Mouse (Mus musculus) forebrain, embryonic 14.5 days (tissue): ENCODE results near the gene Dcbld2. TPM values are rescaled to one million over a fixed set of nuclear protein-coding genes. Genes with fewer than 3 reads are reported as not detected.

Experiments
- ATAC-seq: fragments of 200-750 bp; cut with Nextera tagmentation; 2 replicates; pipeline ENCODE4 v1.8.0; 2017; ENCODE audit warnings: mild to moderate bottlenecking, moderate library complexity
- DNase-seq: peaks from one replicate; pipeline ENCODE4 v3.0.0-alpha.2; 2015; ENCODE audit warnings: low spot score
- H3K27ac ChIP-seq: fragments of 300-500 bp; sonication (generic); 2 replicates; pipeline ENCODE4 v1.5.1; 2014; ENCODE audit warnings: low read depth, mild to moderate bottlenecking, control low read depth, low read length, moderate library complexity
- H3K27me3 ChIP-seq: fragments of 300-500 bp; sonication (generic); replicated peaks from 2 replicates; pipeline ENCODE4 v1.6.1; 2014; ENCODE audit warnings: low read length, control low read depth, mixed read lengths; ENCODE audit not compliant: control insufficient read depth, insufficient read depth
- H3K36me3 ChIP-seq: fragments of 300-500 bp; sonication (generic); 2 replicates; pipeline ENCODE4 v1.6.1; 2014; ENCODE audit warnings: low read length, control low read depth; ENCODE audit not compliant: control insufficient read depth, insufficient read depth
- H3K4me1 ChIP-seq: fragments of 300-500 bp; sonication (generic); 2 replicates; pipeline ENCODE4 v1.6.1; 2014; ENCODE audit warnings: antibody characterized with exemption, low read length, control low read depth; ENCODE audit not compliant: control insufficient read depth, insufficient read depth
- H3K4me2 ChIP-seq: fragments of 300-500 bp; sonication (generic); 2 replicates; pipeline ENCODE4 v1.6.1; 2014; ENCODE audit warnings: mild to moderate bottlenecking, control low read depth, low read length
- H3K4me3 ChIP-seq: fragments of 300-500 bp; sonication (generic); 2 replicates; pipeline ENCODE4 v1.5.1; 2014; ENCODE audit warnings: low read depth, low read length, control low read depth
- H3K9ac ChIP-seq: fragments of 300-500 bp; sonication (generic); 2 replicates; pipeline ENCODE4 v1.6.1; 2014; ENCODE audit warnings: mild to moderate bottlenecking, low read length, control low read depth, moderate library complexity
- H3K9me3 ChIP-seq: fragments of 300-500 bp; sonication (generic); replicated peaks from 2 replicates; pipeline ENCODE4 v1.6.1; 2016; ENCODE audit warnings: low read length, control low read depth, mixed read lengths; ENCODE audit not compliant: control insufficient read depth
- WGBS: fragments of 180-500 bp; shearing (Covaris S2); extraction: QIAGEN DNeasy Blood & Tissue Kit; methylation state at CpG from one replicate; pipeline ENCODE4 v1.1.7; 2014; 5-methylcytosine and 5-hydroxymethylcytosine counted together
- polyA plus RNA-seq: library from polyadenylated mRNA; unstranded; fragments of >200 nt; fragmentation: Nextera tagmentation; extraction: Ambion mirVana; gene quantifications from 2 replicates; pipeline ENCODE4 v1.2.1, GENCODE M21; 2014

Dcbld2 gene
- polyA plus RNA-seq, 1 experiment from 2014 or later: 6.9 TPM

DNA sequence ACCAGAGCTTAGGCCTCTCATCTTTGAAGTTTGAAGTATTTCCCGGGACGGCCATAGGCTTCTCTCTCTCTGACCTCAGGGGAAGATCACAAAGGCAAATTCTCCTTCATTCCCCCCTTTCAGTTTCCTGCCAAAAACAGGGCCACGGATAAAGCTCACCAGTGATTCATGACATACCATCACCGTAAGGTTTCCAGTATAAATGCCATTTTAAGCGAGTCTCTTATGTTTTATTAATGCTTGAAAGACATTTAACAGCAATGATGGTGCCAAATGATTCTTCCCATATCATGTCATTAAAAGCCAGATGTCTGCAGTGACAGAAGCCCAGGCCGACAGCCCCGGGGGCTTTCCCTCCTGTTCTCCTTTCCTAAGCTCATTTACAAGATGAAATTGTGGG, 3.6 kb upstream of the Dcbld2 start:
- H3K27ac ChIP-seq: no peak overlapping the region
- H3K9ac ChIP-seq: no peak overlapping the region
- WGBS: 70% methylated on average over 7 of the region's 7 CpGs

DNA sequence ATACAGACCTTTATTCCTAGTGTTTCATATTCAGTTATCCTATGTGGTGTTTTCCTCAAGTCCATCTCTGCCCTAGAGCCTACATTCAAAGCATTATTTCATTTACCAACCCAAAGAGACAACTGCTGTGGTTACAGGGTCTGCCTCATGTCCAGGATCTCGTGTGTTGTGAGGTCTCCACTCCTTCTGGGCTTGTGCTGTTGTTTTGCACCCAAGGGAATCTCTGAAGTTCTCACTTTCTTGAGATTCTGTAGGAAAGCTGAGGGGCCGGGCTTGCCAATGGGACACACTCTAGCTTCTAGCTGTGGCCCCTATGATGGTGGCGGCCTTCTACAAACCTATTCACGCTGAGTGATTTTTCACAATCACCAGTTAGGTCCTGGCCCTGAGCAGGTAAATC, 3.0 kb upstream of the Dcbld2 start:
- DNase-seq (no peak), ATAC-seq (no peak)
- Histone ChIP-seq H3K36me3 (no peaks in the 10 kb centered on the region), H3K27ac (no peak overlapping the region), H3K4me2 (no peak overlapping the region), H3K27me3 (no peaks in the 10 kb centered on the region), H3K4me3 (no peak overlapping the region), H3K9ac (no peak overlapping the region), H3K4me1 (peaks cover 7% of the 10 kb centered on the region), H3K9me3 (no peaks in the 10 kb centered on the region)
- 85% methylated on average over 4 of the region's 4 CpGs for WGBS

More for the DNA sequence above, 3.6 kb upstream of the Dcbld2 start:
- Histone ChIP-seq H3K36me3 (no peaks in the 10 kb centered on the region), H3K4me3 (no peak overlapping the region), H3K9me3 (no peaks in the 10 kb centered on the region), H3K4me1 (peaks cover 4% of the 10 kb centered on the region), H3K4me2 (no peak overlapping the region), H3K27me3 (no peaks in the 10 kb centered on the region)
- ATAC-seq (no peak), DNase-seq (no peak)

DNA sequence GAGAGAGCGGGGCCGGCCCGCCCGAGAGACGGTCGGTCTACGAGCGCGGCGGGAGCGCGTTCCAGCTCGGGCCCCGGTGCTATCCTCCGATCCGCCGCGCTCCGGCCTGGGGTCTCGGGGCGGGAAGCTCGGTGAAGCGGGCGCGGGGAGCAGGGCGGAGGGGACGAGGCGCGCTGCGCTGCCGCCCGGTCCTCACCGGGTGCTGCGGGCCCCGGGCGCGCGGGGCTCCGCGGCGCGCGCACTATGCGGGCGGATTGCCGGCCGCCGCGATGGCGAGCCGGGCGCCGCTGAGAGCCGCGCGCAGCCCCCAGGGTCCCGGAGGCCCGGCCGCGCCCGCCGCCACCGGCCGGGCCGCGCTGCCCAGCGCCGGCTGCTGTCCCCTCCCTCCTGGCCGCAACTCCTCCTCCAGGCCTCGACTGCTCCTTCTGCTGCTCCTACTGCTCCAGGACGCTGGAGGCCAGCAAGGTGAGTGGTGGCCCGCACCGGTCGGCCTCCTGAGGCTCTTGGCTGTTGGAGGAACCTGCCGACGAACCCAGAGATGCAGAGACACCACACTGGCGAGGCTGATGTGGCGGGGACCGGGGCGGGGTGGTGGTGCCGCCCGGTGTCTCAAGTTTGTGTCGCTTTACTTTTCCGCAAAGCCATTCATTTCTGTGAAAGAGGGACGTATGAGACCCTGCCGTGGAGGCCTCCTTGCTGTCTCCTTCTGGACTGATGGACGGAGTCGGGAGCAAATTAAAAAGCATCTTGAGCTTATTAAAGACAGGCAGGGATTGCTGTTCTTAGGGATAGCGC, 441 bp downstream of the Dcbld2 start:
- DNase-seq (peak; percentile 32), ATAC-seq (peak; percentile 77)
- H3K27ac ChIP-seq: peak overlapping the region; percentile 87
- peak overlapping the region; percentile 76 for H3K4me2 ChIP-seq
- under 1% methylated on average over 27 of the region's 89 CpGs for WGBS
- H3K9ac ChIP-seq: peak overlapping the region; percentile 85
- no peaks in the 10 kb centered on the region for H3K9me3 ChIP-seq
- H3K27me3 ChIP-seq: no peaks in the 10 kb centered on the region
- no peaks in the 10 kb centered on the region for H3K36me3 ChIP-seq
- H3K4me1 ChIP-seq: peaks cover 7% of the 10 kb centered on the region
- H3K4me3 ChIP-seq: peak overlapping the region; percentile 87

DNA sequence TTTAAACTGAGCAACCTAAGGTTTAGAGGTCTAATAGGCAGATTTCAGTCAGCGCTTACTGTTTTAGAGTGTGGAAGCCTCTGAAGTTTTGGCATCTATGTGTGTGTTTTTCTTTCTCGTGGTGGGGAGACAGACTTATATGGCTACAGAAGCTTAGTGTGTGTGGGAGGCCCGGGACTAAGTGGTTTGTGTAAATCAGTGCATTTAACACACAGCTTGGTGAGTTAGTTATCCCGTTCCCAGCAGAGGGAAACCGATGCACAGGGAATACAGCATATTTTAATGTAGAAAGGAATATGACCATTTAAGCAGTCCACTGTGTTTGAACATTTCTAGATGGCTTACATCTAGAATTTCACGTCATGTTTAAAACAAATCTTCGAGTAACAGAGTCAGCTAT, 1.6 kb downstream of the Dcbld2 start:
- Histone ChIP-seq H3K9ac (peak overlapping the region; percentile 85), H3K4me1 (peaks cover 7% of the 10 kb centered on the region), H3K27ac (no peak overlapping the region), H3K27me3 (no peaks in the 10 kb centered on the region), H3K9me3 (no peaks in the 10 kb centered on the region), H3K4me2 (peak overlapping the region; percentile 76), H3K4me3 (peak overlapping the region; percentile 87), H3K36me3 (no peaks in the 10 kb centered on the region)
- ATAC-seq (no peak), DNase-seq (peak; percentile 6)
- 43% methylated on average over 7 of the region's 7 CpGs for WGBS

DNA sequence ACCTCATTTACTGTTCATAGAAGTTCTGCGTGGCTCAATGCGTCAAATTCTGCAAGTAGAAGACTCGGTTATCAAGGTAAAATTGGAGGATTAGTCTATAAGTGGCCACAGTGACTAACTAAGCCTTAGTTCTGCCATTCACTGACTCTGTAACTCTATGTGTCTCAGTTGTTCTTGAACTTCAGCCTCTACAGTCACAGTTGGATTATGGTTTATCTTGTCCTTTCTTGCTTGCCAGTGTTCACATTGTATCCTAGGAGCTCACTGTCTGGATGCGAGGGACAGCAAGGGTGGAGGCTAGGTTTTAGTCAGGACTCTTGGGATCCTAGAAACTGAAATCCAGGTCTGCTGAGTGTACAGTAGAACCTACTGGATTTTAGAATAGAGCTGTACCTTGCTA, 6.6 kb downstream of the Dcbld2 start:
- H3K36me3 ChIP-seq: no peaks in the 10 kb centered on the region
- ATAC-seq (no peak), DNase-seq (no peak)
- no peaks in the 10 kb centered on the region for H3K27me3 ChIP-seq
- H3K4me3 ChIP-seq: no peak overlapping the region
- H3K4me2 ChIP-seq: no peak overlapping the region
- no peak overlapping the region for H3K9ac ChIP-seq
- 94% methylated on average over 4 of the region's 4 CpGs for WGBS
- H3K4me1 ChIP-seq: peaks cover 2% of the 10 kb centered on the region
- no peak overlapping the region for H3K27ac ChIP-seq
- H3K9me3 ChIP-seq: no peaks in the 10 kb centered on the region

DNA sequence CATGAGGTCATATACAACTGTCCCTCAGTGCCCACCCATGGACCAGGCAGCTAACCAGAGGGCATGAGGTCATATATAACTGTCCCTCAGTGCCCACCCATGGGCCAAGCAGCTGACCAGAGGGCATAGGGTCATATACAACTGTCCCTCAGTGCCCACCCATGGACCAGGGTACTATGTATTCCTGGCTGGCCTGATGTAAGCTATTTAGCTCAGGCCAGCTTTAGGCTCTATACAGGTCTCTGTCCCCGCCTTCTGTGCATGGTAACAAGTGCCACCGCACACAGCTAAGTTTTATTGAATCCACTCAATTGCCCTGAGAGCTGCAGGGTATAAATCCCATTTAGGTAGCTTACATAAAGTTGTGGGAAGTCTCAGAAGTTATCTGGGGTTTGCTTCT, 7.3 kb downstream of the Dcbld2 start:
- Histone ChIP-seq H3K9me3 (no peaks in the 10 kb centered on the region), H3K27ac (no peak overlapping the region), H3K4me1 (no peaks in the 10 kb centered on the region), H3K4me3 (no peak overlapping the region), H3K36me3 (no peaks in the 10 kb centered on the region), H3K27me3 (no peaks in the 10 kb centered on the region), H3K4me2 (no peak overlapping the region), H3K9ac (no peak overlapping the region)
- ATAC-seq (peak; percentile 37; the same call in 1 of the 2 replicates), DNase-seq (no peak)
- 100% methylated on average over 2 of the region's 2 CpGs for WGBS

DNA sequence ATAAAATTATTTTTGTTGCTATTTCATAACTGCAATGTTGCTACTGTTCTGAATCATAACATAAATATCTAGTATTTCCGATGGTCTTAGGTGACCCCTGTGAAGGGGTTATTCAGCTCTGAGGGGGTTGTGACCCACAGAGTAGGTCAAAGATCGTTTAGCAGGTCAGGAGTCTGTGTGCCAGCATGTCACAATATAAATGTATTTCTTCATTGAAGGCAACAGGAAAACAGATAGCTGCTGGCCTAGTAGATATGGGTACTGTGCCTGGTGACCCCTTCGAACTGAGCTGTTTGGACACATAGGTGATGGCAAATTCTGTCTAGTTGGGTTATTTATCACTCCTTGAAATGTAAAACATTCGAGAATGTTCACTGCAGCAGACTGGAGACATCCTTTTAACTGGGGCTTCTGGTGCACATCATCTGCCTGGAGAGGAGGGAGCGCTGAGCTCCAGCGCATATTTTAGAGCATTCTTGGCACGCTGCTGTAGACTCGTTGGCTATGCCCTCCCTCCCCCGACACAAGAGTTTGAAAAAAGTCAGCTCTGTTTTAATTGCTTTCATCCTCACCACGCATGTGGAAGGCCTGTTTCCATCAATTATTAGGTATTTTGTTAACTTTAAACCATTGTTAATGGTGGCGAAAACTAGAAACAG, 13.6 kb downstream of the Dcbld2 start:
- Histone ChIP-seq H3K4me2 (no peak overlapping the region), H3K27me3 (no peaks in the 10 kb centered on the region), H3K9ac (no peak overlapping the region), H3K27ac (no peak overlapping the region), H3K36me3 (no peaks in the 10 kb centered on the region), H3K4me3 (no peak overlapping the region), H3K9me3 (no peaks in the 10 kb centered on the region), H3K4me1 (no peaks in the 10 kb centered on the region)
- DNase-seq: peak; percentile 60
- 46% methylated on average over 11 of the region's 11 CpGs for WGBS
- peak; percentile 44; the same call in 1 of the 2 replicates for ATAC-seq

DNA sequence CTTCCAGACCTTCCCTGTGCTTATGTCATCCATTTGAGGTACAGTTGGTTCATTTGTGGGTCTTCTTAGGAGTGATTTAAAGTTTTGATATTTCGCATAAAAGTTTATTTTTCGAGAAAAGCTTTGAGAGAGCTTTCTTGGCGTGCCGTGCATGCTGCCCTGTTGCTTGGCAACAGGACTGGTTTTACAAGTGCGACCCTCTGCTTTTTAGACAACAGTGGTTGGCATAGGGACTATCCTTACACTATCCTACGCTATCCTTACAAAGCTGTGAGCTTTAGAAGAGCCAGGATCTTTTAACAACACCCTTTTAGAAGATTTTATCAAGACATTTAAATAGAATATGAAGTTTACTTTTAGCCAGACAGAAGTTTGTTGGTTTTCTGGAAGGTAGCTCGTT, 22.0 kb downstream of the Dcbld2 start:
- ATAC-seq: no peak
- Histone ChIP-seq H3K27ac (no peak overlapping the region), H3K9ac (no peak overlapping the region), H3K9me3 (no peaks in the 10 kb centered on the region), H3K36me3 (peaks cover 6% of the 10 kb centered on the region; the same call in 1 of the 2 replicates), H3K27me3 (no peaks in the 10 kb centered on the region), H3K4me1 (no peaks in the 10 kb centered on the region), H3K4me3 (no peak overlapping the region), H3K4me2 (no peak overlapping the region)
- 75% methylated on average over 7 of the region's 7 CpGs for WGBS
- DNase-seq: no peak

DNA sequence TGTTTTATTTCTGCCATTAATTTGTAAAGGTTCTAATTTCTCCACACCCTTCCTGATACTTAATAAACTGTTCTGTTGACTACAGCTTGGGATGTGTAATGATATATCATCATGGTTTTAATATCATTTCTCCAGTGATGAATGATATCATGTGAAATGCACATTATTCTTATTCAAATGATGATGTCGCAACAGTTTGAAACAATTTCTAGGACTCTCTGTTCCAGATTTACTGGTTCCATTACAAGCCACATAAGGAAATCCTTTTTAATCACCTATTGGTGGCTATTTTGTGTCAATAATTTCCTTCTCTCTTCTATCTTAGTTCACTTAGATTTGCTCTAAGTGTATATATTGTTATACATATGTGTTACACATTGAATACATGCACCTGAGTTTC, 24.1 kb downstream of the Dcbld2 start:
- no peak overlapping the region for H3K4me3 ChIP-seq
- no peak for ATAC-seq
- H3K36me3 ChIP-seq: peaks cover 14% of the 10 kb centered on the region; the same call in 1 of the 2 replicates
- H3K9ac ChIP-seq: no peak overlapping the region
- 95% methylated on average over 1 of the region's 1 CpGs for WGBS
- H3K4me1 ChIP-seq: no peaks in the 10 kb centered on the region
- H3K27me3 ChIP-seq: no peaks in the 10 kb centered on the region
- no peak for DNase-seq
- no peak overlapping the region for H3K4me2 ChIP-seq
- no peaks in the 10 kb centered on the region for H3K9me3 ChIP-seq
- H3K27ac ChIP-seq: no peak overlapping the region
